Mouse (Mus musculus): Measurements from ENCODE around the gene Gatad2b.

GRCm38 (mm10) chr3:90388726-90389510, 95.9 kb downstream of the Gatad2b start:
- no peak for TF ChIP-seq CTCF (IDR thresholded peaks at IDR 0.05; ENCODE audit: borderline replicate concordance, insufficient read depth, low read depth, low read length)
- TF ChIP-seq POLR2A (IDR thresholded peaks at IDR 0.05; ENCODE audit: borderline replicate concordance, insufficient read depth, low read length): no peak
